Mouse (Mus musculus): ENCODE results near the gene Pcgf5. TPM values are rescaled to one million over a fixed set of nuclear protein-coding genes. Genes with fewer than 3 reads are reported as not detected.

Pcgf5 gene
- total RNA-seq (2023) = 10 to 100 TPM; 32.7 to 34.2 TPM

GRCm38 (mm10) chr19:36348161-36348800 lies at the start of gene Pcgf5:
Gene Pcgf5 (plus strand): TSS chr19:36348309.

Other genes with a start within 250 kb of the Pcgf5 start
- not detected for gene Ankrd1, start 228.2 kb upstream of the Pcgf5 start, total RNA-seq (2023)
- under 1 TPM; 0.20 to 0.40 TPM for gene Hectd2, start 206.3 kb downstream of the Pcgf5 start, total RNA-seq (2023)